Mouse (Mus musculus) heart, postnatal 0 days (tissue): ENCODE results near the gene Cilp2. TPM values are rescaled to one million over a fixed set of nuclear protein-coding genes. Genes with fewer than 3 reads are reported as not detected.
A peak's percentile ranks its signal among the peaks of the same experiment; 100 is the strongest.

Source experiments
- ATAC-seq: fragments of 200-750 bp; cut with Nextera tagmentation; 2 replicates; pipeline ENCODE4 v1.8.0; 2017; ENCODE audit warnings: low read depth, moderate number of reproducible peaks, moderate library complexity; ENCODE audit not compliant: insufficient read depth
- DNase-seq: peaks from one replicate; pipeline ENCODE4 v3.0.0-alpha.2; 2016; ENCODE audit warnings: low spot score
- H3K27ac ChIP-seq: fragments of 300-500 bp; sonication (generic); 2 replicates; pipeline ENCODE4 v1.5.1; 2014; ENCODE audit warnings: low read depth, mild to moderate bottlenecking
- H3K27me3 ChIP-seq: fragments of 300-500 bp; sonication (generic); 2 replicates; pipeline ENCODE4 v1.6.1; 2014; ENCODE audit warnings: low read length, mixed read lengths; ENCODE audit not compliant: control insufficient read depth, insufficient read depth
- H3K36me3 ChIP-seq: fragments of 300-500 bp; sonication (generic); replicated peaks from 2 replicates; pipeline ENCODE4 v1.6.1; 2014; ENCODE audit warnings: low read length, mixed read lengths; ENCODE audit not compliant: control insufficient read depth, insufficient read depth
- H3K4me1 ChIP-seq: fragments of 300-500 bp; sonication (generic); 2 replicates; pipeline ENCODE4 v1.6.1; 2014; ENCODE audit warnings: antibody characterized with exemption; ENCODE audit not compliant: control insufficient read depth, insufficient read depth
- H3K4me2 ChIP-seq: fragments of 300-500 bp; sonication (generic); 2 replicates; pipeline ENCODE4 v1.6.1; 2014; ENCODE audit warnings: low read depth, mild to moderate bottlenecking, low read length, moderate library complexity
- H3K4me3 ChIP-seq: fragments of 300-500 bp; sonication (generic); 2 replicates; pipeline ENCODE4 v1.5.1; 2014; ENCODE audit warnings: low read depth, low read length
- H3K9ac ChIP-seq: fragments of 300-500 bp; sonication (generic); replicated peaks from 2 replicates; pipeline ENCODE4 v1.6.1; 2014; ENCODE audit warnings: low read depth, low read length, mixed read lengths
- H3K9me3 ChIP-seq: fragments of 300-500 bp; sonication (generic); replicated peaks from 2 replicates; pipeline ENCODE4 v1.6.1; 2016; ENCODE audit warnings: low read length; ENCODE audit not compliant: control insufficient read depth
- CTCF ChIP-seq: IDR thresholded peaks from 2 replicates; pipeline ENCODE4 v1.5.1; 2016; ENCODE audit warnings: antibody characterized with exemption, control low read depth, low read depth
- EP300 ChIP-seq: IDR thresholded peaks from 2 replicates; pipeline ENCODE4 v1.6.1; 2016; ENCODE audit warnings: antibody characterized with exemption, low read depth
- WGBS: fragments of 180-500 bp; shearing (Covaris S2); extraction: QIAGEN DNeasy Blood & Tissue Kit; methylation state at CpG from one replicate; pipeline ENCODE4 v1.1.7; 2014; 5-methylcytosine and 5-hydroxymethylcytosine counted together
- polyA plus RNA-seq: library from polyadenylated mRNA; unstranded; fragments of >200 nt; fragmentation: Nextera tagmentation; extraction: Ambion mirVana; gene quantifications from 2 replicates; pipeline ENCODE4 v1.2.1, GENCODE M21; 2015
- total RNA-seq: library from RNA; depleted of rRNA; stranded (reverse); fragments of >200 nt; gene quantifications from 2 replicates; pipeline ENCODE4 v1.2.3, GENCODE M21; 2014; ENCODE audit warnings: low replicate concordance

The Cilp2 gene
- total and polyA plus RNA-seq, 2 experiments from 2014 or later, result 0.23 to 0.36 TPM

DNA sequence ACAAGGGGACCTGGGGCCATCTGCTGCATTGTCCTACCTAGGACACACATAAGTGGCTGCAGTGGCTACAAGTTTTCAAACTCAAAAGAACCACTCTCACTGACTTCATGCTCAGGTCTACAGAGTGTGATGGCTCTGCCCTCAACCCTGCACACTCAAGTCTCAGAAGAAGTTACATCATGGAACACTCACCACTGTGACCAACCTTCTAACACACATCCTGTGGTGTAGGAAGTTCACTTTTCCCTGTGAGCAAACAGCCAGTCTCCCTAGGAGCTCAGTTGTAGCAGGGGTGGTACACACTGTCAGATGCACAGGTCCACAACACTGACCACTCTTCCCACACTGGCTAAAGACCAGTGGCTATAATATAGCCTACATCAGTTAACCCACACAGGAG, 31.0 kb upstream of the Cilp2 start:
- DNase-seq (no peak), ATAC-seq (no peak)
- peaks cover 30% of the 10 kb centered on the region for H3K36me3 ChIP-seq
- no peak overlapping the region for H3K9ac ChIP-seq
- H3K27me3 ChIP-seq, result no peaks in the 10 kb centered on the region
- TF ChIP-seq CTCF, result no peak
- no peak for TF ChIP-seq EP300
- H3K27ac ChIP-seq, result no peak overlapping the region
- no peaks in the 10 kb centered on the region; the same call in 1 of the 2 replicates for H3K4me1 ChIP-seq
- no peak overlapping the region for H3K4me2 ChIP-seq
- H3K9me3 ChIP-seq, result no peaks in the 10 kb centered on the region
- no peak overlapping the region for H3K4me3 ChIP-seq

DNA sequence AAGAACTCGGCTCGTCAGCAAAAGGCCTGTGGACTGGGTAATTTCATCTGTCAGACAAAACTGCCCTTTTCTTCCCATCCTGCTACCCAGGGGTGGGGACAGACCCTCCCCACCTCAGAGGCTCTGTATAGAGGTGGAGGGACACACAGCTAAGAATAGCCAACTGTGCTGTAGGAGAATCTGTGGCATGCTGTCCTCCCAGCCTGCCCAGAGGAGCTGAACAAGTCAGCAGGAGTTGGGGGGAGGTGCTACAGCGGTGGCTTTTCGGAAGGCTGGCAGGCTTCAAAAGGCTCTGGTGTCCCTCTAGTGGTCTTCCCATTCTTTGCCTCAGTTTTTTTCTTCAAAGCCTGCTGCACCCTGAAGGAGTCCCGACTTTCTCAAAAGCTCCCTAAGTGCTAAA, 28.3 kb upstream of the Cilp2 start:
- peak; percentile 84 for ATAC-seq
- Histone ChIP-seq H3K36me3 (peaks cover 58% of the 10 kb centered on the region), H3K4me1 (no peaks in the 10 kb centered on the region; the same call in 1 of the 2 replicates), H3K9ac (no peak overlapping the region), H3K9me3 (no peaks in the 10 kb centered on the region), H3K4me2 (no peak overlapping the region), H3K27ac (peak overlapping the region; percentile 79), H3K4me3 (no peak overlapping the region), H3K27me3 (no peaks in the 10 kb centered on the region)
- WGBS, result 22% methylated on average over 5 of the region's 5 CpGs
- DNase-seq, result peak; percentile 92
- TF ChIP-seq EP300 (no peak), CTCF (peak; percentile 59)

DNA sequence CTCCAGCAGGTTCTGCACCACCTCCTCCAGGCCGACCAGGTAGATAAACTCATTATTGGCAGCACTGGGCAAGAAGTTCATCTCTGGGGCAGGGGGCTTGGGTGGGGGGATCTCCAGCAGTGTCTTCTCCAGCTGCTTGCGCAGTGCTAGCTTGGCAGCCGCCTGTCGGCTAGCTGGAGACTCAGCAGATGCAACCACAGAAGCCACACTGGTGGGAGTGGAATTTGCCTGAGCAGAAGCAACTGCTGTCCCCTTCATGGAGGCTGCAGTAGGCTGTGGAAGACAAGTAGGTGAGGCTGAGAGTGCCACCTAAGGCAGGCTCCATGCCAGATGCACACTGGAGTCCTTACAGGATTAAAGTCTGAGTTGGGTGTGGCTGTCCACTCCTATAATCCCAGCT, 27.0 kb upstream of the Cilp2 start:
- no peak for TF ChIP-seq EP300
- no peak for TF ChIP-seq CTCF
- H3K36me3 ChIP-seq, result peaks cover 70% of the 10 kb centered on the region

DNA sequence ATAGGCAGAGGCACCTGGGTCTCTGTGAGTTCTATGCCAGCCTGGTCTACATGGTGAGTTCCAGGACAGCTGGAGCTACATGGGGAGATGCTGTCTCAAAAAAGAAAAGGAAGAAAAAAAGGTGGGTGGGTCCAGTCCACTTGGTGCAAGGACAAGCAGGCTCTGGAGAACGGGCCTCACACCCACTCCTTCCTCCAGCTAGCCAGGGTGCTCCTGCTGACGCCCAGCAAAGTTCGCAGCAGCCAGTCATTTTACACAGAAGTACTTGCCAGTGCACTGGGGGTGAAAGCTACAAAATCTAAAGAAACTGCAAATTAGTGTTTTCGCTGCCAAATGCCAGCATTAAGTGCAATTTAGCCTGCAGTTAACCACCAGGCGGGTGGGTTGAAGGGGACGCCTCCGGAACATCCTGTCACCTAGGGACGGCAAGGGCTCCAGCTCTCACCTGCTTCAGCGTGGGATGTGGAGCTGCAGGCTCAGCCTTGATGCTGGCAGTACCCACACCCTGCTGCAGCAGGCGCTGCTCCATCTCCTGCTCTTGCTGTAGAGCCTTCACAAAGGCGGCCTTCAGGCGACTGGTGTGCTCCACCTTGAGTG, 25.1 kb upstream of the Cilp2 start:
- no peak overlapping the region for H3K27ac ChIP-seq
- H3K9me3 ChIP-seq, result no peaks in the 10 kb centered on the region
- H3K27me3 ChIP-seq, result no peaks in the 10 kb centered on the region
- no peak for ATAC-seq
- TF ChIP-seq CTCF, result no peak
- TF ChIP-seq EP300, result no peak
- no peak for DNase-seq
- no peaks in the 10 kb centered on the region for H3K4me1 ChIP-seq
- H3K4me2 ChIP-seq, result no peak overlapping the region
- H3K4me3 ChIP-seq, result no peak overlapping the region
- WGBS, result 91% methylated on average over 12 of the region's 12 CpGs
- peaks cover 84% of the 10 kb centered on the region for H3K36me3 ChIP-seq
- H3K9ac ChIP-seq, result no peak overlapping the region

More for the DNA sequence above, 27.0 kb upstream of the Cilp2 start:
- H3K9ac ChIP-seq, result no peak overlapping the region
- no peak overlapping the region for H3K4me3 ChIP-seq
- H3K27me3 ChIP-seq, result no peaks in the 10 kb centered on the region
- no peaks in the 10 kb centered on the region for H3K4me1 ChIP-seq
- peak overlapping the region; percentile 79 for H3K27ac ChIP-seq
- ATAC-seq (no peak), DNase-seq (no peak)
- H3K4me2 ChIP-seq, result no peak overlapping the region
- 71% methylated on average over 4 of the region's 4 CpGs for WGBS
- no peaks in the 10 kb centered on the region for H3K9me3 ChIP-seq

DNA sequence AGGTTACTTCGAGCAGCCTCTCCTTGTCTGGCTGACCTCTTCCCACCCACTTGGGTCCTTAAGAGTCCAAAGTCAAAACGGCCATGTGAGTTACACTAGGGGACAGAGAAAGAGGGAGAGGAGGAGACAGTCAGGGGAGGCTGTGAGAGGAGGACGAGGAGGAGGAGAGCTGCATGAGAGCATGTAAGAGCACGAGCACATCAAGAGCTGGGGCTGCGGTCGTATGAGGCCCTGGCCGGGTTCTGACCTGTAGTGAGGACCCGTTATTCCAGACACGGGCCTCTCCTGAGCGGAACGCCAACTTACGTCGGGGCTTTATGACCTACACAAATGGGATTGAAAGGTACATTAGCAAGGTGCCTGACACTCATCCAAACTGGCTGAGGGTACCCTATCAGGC, 24.4 kb upstream of the Cilp2 start:
- ATAC-seq (no peak), DNase-seq (no peak)
- 86% methylated on average over 13 of the region's 13 CpGs for WGBS
- H3K36me3 ChIP-seq, result peaks cover 77% of the 10 kb centered on the region
- no peak overlapping the region for H3K4me2 ChIP-seq
- H3K4me1 ChIP-seq, result no peaks in the 10 kb centered on the region
- H3K9ac ChIP-seq, result no peak overlapping the region
- no peak overlapping the region for H3K27ac ChIP-seq
- H3K9me3 ChIP-seq, result no peaks in the 10 kb centered on the region
- TF ChIP-seq CTCF (no peak), EP300 (no peak)
- no peak overlapping the region for H3K4me3 ChIP-seq
- H3K27me3 ChIP-seq, result no peaks in the 10 kb centered on the region

DNA sequence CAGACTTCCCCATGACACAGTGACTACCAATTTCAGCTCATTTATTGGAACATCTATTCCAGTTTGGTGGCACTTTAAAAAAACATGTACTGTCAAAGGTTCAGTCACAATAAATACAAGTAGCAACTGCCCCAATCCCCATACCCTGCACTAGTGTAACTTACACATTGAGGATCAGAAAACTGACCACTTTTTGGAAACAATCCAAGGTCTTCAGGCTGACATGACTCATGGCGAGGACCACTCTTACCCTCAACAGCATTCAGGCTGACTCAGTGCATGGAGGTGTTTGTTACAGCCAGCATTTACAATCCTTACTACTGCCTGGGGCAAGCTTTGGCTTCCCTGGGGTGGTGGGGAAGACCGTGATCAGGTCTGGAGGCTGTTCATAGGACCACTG, 19.6 kb upstream of the Cilp2 start:
- Histone ChIP-seq H3K36me3 (peaks cover 43% of the 10 kb centered on the region), H3K27me3 (no peaks in the 10 kb centered on the region), H3K4me1 (peaks cover 12% of the 10 kb centered on the region), H3K9ac (no peak overlapping the region), H3K9me3 (no peaks in the 10 kb centered on the region), H3K4me2 (no peak overlapping the region), H3K27ac (no peak overlapping the region), H3K4me3 (no peak overlapping the region)
- DNase-seq (no peak), ATAC-seq (no peak)
- no peak for TF ChIP-seq EP300
- no peak for TF ChIP-seq CTCF
- WGBS, result 75% methylated on average over 2 of the region's 2 CpGs
